Mouse (Mus musculus) kidney, adult 10 weeks (tissue): Measurements from ENCODE around the gene Zer1. TPM values are rescaled to one million over a fixed set of nuclear protein-coding genes. Genes with fewer than 3 reads are reported as not detected.

Experiments used
- polyA plus RNA-seq: library from polyadenylated mRNA; stranded (reverse); fragments of 350-450 nt; fragmentation: Illumina TruSeq; extraction: RNeasy Lipid Tissue Mini Kit (QIAGEN cat#74804); gene quantifications from one replicate; pipeline ENCODE4 v1.2.3, GENCODE M21; 2014; ENCODE audit warnings: low read depth, low replicate concordance

Gene Zer1
- 1.6 TPM for polyA plus RNA-seq

GRCm38 (mm10) chr2:30124472-30125274 lies at the start of gene Zer1:
Zer1 (minus strand) TSS chr2:30124585.

GRCm38 (mm10) chr2:30171371-30171996 lies 47.1 kb upstream of the Zer1 start, which contains the start of gene Endog:
Endog (plus strand) TSS chr2:30171493.

GRCm38 (mm10) chr2:30133613-30134377 lies 9.4 kb upstream of the Zer1 start, which contains the start of gene Tbc1d13:
Tbc1d13 (plus strand) TSS chr2:30133746.

GRCm38 (mm10) chr2:30093471-30094207 lies 30.7 kb downstream of the Zer1 start, which contains the start of gene Zdhhc12:
Zdhhc12 (minus strand) TSS chr2:30093648.

GRCm38 (mm10) chr2:30077502-30078348 lies 46.7 kb downstream of the Zer1 start, which contains the start of gene Pkn3:
Pkn3 (plus strand) TSS chr2:30077684.

GRCm38 (mm10) chr2:30057223-30057904 lies 67.0 kb downstream of the Zer1 start, which contains the start of gene Set:
Set (plus strand) TSS chr2:30057378.

GRCm38 (mm10) chr2:30048699-30049388 lies 75.5 kb downstream of the Zer1 start, which contains the start of gene Wdr34:
Wdr34 (minus strand) TSS chr2:30048881.

Other genes starting within 250 kb of the Zer1 start
- 3.9 TPM for gene Odf2, start 235.4 kb downstream of the Zer1 start, polyA plus RNA-seq
- 13.0 TPM for gene Gle1, start 189.2 kb downstream of the Zer1 start, polyA plus RNA-seq
- 44.5 TPM for gene Sptan1, start 159.0 kb downstream of the Zer1 start, polyA plus RNA-seq
- gene Wdr34, start 75.7 kb downstream of the Zer1 start, polyA plus RNA-seq, result 0.73 TPM
- 217 TPM for gene Set, start 67.2 kb downstream of the Zer1 start, polyA plus RNA-seq
- gene Pkn3, start 46.9 kb downstream of the Zer1 start, polyA plus RNA-seq, result 0.16 TPM
- gene Zdhhc12, start 30.9 kb downstream of the Zer1 start, polyA plus RNA-seq, result 1.6 TPM
- 30.0 TPM for gene Tbc1d13, start 9.2 kb upstream of the Zer1 start, polyA plus RNA-seq
- not detected for gene Endog, start 46.9 kb upstream of the Zer1 start, polyA plus RNA-seq
- gene Spout1, start 53.9 kb upstream of the Zer1 start, polyA plus RNA-seq, result 0.61 TPM
- 1.2 TPM for gene Kyat1, start 81.3 kb upstream of the Zer1 start, polyA plus RNA-seq
- gene Lrrc8a, start 113.1 kb upstream of the Zer1 start, polyA plus RNA-seq, result 2.7 TPM
- not detected for gene Gm28035, start 116.0 kb upstream of the Zer1 start, polyA plus RNA-seq
- 20.0 TPM for gene Phyhd1, start 141.6 kb upstream of the Zer1 start, polyA plus RNA-seq
- gene Gm28038, start 156.5 kb upstream of the Zer1 start, polyA plus RNA-seq, result not detected
- gene Dolk, start 161.7 kb upstream of the Zer1 start, polyA plus RNA-seq, result 8.1 TPM
- 8.9 TPM for gene Nup188, start 161.8 kb upstream of the Zer1 start, polyA plus RNA-seq
- gene Sh3glb2, start 234.8 kb upstream of the Zer1 start, polyA plus RNA-seq, result 1.1 TPM
- 0.81 TPM for gene Miga2, start 239.6 kb upstream of the Zer1 start, polyA plus RNA-seq